Mouse (Mus musculus): ENCODE data around the gene Ect2.

DNA sequence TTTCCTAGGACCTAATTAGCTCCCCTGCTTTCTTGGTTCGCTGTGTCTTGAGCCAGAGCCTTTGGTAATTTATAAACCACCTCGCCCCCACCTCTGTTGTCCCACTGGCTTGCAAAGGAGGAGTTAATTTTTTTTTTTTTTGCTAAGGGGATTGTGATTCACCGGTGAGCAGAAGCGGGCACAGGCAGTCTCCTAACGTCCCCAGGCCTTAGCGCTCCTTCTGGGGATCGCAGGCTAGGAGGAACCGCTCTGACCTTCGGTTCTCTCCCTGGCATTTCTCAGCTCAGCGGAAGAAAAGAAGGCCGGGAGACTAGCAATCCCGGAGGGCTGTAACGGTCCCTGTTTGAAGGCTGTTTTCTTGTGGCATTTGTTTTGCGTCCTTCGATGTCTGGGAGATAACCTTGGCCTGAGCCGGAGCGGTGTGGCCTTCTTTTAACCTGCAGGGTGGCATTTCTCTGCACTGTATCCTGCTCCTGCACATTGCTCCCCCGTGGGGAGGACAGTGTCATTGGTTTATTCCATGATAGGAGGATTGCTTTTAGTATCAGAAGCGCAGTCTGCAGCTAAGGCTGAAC is 30.0 kb upstream of the Ect2 start:
- TF ChIP-seq POLR2A (IDR thresholded peaks at IDR 0.05; ENCODE audit: insufficient read depth, low read depth, low read length): no peak
- peak; percentile 22; the same call in 1 of the 2 replicates for TF ChIP-seq CTCF (IDR thresholded peaks at IDR 0.05; ENCODE audit: insufficient read depth, low read depth, low read length)

All from olfactory bulb, adult 2 months (tissue).